Mouse (Mus musculus): ENCODE measurements at regions not wholly inside any gene's neighbourhood (a gene's known extent, or its start where the extent isn't known, plus 50 kb on each side); places are given as distances from the start of the nearest gene placed in this dataset.

GRCm38 (mm10) chr10:25857954-25858616 lies 220.0 kb upstream of the Gm9767 start:
- DNase-seq (ENCODE audit: low read depth, low spot score) = no peak

DNA sequence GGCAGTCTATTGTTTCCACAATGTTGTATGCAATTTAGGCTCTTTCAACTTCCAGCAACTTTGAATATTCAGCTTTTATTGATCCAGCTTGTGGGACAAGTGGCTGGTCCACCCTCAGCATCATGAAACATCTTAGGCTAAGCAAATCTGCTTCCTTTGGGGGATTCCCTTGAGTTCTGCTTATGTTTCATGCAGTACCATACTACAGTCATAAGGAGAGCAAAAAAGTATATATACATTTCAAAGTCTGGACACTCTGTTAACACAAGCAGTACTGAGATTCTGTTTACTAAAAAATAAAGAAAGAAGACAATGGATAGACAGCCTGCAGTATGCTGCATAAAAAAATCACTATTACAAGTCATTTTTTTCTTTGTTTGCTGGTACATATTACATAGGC lies 233.7 kb upstream of the Gm9767 start:
- DNase-seq (ENCODE audit: low read depth, low spot score) = no peak

- no peak for DNase-seq (ENCODE audit: low read depth, low spot score)
Measured at GRCm38 (mm10) chr10:25829275-25829674, 248.8 kb upstream of the Gm9767 start.

GRCm38 (mm10) chr10:25804223-25804622 lies 268.2 kb upstream of the Smlr1 start:
- no peak for DNase-seq (ENCODE audit: low read depth, low spot score)

- no peak for DNase-seq (ENCODE audit: low read depth, low spot score)
Measured at GRCm38 (mm10) chr10:25801499-25801898, 265.4 kb upstream of the Smlr1 start.

GRCm38 (mm10) chr10:25798881-25799280 lies 262.8 kb upstream of the Smlr1 start:
- no peak for DNase-seq (ENCODE audit: low read depth, low spot score)

DNA sequence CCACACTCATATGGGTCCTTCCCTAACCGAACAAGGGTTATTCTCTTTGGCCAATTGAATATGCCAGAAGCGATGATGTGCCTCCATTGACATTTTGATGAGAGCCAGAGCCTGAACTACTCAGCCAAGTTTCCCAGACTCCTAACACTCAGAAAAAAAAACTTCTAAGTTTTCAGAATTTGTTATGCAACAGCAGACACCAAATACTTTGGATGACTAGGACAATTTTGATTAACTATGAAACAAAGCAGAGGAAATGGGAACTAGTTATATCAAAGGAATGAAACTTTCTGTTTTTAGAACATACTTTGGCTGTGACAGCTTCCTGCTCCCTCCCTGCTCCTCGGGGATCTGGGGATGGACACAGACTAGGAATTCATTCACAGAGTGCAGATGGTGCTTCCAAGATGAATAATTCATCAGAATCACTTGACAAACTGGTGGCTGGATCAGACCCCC lies 254.3 kb upstream of the Smlr1 start:
- no peak for DNase-seq (ENCODE audit: low read depth, low spot score)

GRCm38 (mm10) chr10:25788660-25789059 lies 252.6 kb upstream of the Smlr1 start:
- no peak for DNase-seq (ENCODE audit: low read depth, low spot score)

DNA sequence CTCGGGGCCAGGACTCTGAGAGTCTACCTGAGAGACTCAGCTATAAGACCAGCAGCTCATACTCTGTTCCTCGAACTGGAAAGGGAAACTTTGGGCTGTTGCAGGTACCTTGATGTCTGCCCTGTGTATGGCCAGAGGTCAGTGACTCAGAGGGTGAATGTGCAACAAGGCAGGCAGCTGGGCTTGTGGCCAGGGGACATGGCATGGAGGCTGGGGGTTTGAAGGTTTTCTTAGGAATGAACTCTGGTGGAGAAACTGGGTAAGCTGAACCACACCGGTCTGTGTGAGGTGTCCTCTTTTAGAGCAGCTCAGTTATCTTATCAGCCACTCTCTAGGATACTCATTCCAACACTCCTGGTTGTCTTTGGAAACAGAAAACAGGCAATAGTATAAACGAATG lies 251.9 kb upstream of the Smlr1 start:
- DNase-seq (ENCODE audit: low read depth, low spot score) = no peak

DNA sequence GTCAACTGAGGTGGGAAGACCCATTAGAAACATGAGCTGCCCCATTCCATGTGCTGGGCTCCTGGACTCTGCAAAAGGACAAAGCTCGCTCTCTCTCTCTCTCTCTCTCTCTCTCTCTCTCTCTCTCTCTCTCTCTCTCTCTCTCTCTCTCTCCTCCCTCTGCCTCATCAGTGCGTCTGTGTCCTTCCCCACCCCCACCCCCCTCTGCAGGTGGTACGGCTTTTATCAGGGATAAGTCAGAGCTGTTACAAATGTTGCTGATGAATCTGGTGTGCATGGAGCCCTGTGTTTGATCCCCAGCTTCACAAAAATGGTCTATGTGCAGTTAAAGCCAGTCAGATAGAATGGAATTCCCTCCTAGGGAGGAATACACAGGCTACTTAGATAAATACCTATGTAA lies 247.8 kb upstream of the Smlr1 start:
- DNase-seq (ENCODE audit: low read depth, low spot score) = peak; percentile 27

DNA sequence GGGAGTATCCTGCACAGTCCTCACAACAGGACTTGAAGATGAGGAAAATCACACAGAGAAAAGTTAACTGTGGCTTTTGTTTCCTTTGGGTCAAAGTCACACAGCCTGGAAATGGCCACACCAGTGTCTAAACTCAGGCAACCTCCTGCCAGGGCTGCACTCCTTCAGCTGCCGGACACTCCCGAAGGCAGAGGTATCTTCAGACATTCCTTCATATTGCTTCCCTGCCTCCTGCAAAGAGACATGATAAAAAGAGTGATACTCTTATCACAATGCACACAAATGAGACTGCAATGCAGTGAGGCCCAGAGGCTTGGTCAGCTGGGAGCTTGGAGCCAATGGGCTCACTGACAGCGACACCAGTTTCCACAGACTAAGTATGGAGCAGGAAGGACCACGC lies 243.4 kb upstream of the Smlr1 start:
- DNase-seq (ENCODE audit: low read depth, low spot score) = no peak

DNA sequence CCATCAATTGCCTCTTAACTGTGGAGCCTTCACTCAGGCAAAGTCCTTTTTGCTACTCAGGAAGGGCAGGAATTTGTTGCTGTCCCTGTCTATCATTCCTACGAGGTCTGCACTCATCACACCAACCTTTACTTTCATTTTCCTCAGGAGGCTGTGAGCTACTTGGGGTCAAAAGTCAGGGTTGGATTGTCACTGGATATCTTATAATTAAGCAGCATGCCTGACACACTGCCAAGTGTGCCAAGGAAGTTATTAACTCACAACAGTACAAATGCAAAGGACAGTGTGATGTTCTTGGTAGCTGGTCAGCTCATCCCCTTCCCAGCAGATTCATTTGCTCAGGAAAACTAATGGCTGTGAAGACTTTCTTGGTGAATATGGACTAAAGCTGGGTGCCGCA lies 241.7 kb upstream of the Smlr1 start:
- no peak for DNase-seq (ENCODE audit: low read depth, low spot score)

- DNase-seq (ENCODE audit: low read depth, low spot score) = no peak
Measured at GRCm38 (mm10) chr10:25776697-25777096, 240.6 kb upstream of the Smlr1 start.

GRCm38 (mm10) chr10:25770051-25770450 lies 234.0 kb upstream of the Smlr1 start:
- no peak for DNase-seq (ENCODE audit: low read depth, low spot score)

DNA sequence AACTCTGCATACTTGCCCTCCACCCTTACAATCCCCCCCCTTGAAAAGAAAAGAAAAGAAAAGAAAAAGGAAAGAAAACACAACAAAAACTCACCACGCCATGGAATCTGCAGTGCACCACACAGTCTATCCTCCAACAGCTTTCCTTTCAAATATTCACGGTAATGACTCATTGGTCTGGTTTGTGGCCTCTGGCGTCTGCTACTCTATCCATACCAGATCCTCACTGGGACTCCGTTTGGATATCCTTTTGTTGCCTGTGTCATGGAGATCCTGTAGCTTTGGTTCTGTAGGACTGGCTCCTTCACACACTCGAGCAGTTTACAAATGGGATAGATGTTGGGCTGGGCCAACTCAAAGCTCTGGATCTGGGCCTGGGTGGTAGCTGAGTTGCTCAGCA lies 232.4 kb upstream of the Smlr1 start:
- no peak for DNase-seq (ENCODE audit: low read depth, low spot score)

- DNase-seq (ENCODE audit: low read depth, low spot score) = no peak
Measured at GRCm38 (mm10) chr10:25754300-25754699, 218.2 kb upstream of the Smlr1 start.

DNA sequence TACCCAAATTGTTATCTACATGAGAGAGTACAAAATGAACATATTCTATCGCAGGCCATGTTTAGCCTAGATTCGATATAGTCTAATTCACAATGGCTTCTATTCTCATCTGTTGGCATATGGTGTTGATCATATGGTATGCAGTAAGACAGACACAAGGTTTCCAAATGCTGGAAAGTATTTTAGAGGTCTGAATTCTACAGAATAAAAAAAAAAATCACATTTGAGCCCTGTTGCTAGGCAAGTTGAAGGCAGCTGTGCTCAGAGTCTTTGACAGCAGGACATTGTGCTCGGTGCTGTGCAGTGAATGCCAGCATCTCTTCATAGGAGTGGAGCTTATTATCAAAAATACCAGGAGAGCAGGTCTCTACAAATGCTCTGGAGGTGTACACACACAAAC lies 206.6 kb upstream of the Smlr1 start:
- DNase-seq (ENCODE audit: low read depth, low spot score) = no peak

DNA sequence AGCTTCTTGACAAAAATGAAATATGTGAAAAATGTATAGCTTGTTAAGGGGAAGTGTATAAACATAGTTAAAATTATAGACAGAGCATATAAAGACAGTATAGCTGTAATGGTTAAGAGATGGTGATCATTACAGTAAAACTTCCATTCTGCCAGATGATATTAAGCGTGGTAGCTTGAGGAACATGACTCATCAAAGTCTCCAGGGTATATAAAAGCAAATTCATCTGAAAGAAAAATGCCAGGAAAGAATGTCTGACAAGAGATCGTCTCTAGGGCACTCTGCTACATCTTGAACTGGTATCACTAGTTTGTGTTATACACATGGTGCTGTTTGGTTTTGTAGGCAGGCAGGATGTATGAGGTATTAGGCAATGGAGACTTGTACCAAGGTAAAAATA lies 204.9 kb upstream of the Smlr1 start:
- no peak for DNase-seq (ENCODE audit: low read depth, low spot score)

GRCm38 (mm10) chr10:25730470-25730869 lies 194.4 kb upstream of the Smlr1 start:
- no peak for DNase-seq (ENCODE audit: low read depth, low spot score)

DNA sequence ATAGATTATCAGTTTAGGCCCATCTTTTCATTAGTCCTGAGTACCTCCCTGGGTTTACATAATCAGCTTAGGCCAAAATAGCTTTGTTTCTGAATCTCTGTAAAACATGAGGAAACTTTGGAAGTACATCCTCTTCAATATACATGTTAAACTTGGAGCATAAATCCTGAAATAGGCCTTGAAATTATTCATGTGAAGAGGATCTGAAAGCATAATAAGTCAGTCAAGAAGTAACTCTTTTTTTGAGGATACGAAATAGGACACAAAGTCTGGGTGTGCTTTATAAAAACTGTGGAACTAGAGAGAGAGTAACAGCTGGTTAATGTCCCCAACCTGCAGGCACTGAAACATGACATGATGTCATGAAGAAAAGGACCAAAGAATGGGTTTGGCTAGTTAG lies 187.9 kb upstream of the Smlr1 start:
- no peak for DNase-seq (ENCODE audit: low read depth, low spot score)

DNA sequence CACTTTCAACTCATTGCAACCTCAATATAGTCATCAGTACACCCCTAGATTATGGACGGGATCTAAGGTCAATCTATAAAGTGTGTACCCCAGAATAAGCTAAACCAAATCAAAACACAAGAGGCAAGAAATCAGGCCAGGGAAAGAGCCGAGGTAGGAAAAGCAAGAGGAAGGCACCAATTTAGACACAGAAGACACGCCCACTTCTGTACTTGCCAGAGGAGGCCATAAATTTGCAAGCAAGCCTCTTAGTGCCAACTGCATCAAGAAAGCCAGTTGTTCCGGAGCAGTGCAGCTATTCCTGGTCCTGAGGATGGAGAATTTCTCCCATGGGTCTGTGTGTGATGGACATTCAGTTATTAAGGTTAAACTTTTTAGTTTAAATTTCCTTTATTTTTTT lies 179.7 kb upstream of the Smlr1 start:
- DNase-seq (ENCODE audit: low read depth, low spot score) = no peak

GRCm38 (mm10) chr10:25714636-25715035 lies 178.6 kb upstream of the Smlr1 start:
- DNase-seq (ENCODE audit: low read depth, low spot score) = no peak

DNA sequence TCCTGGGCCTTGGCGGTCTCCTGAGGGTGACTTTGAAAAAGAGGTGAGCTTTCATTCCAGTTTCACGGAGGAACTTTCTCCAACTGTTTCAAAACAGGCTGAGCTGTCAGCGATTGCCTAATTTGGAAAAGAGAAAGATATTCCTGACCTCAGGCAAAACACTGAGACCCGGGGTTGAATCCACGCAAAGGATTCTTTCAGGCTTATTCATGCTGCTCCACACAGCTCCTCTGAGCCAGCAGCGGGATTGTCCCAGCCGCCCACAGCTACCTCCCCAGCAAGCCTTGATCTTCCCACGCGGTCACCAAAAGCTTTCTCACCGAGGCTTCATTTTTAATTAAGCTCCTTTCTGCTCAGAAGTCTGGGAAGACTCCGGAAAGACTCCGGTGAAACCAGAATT lies 178.0 kb upstream of the Smlr1 start:
- DNase-seq (ENCODE audit: low read depth, low spot score) = no peak

- DNase-seq (ENCODE audit: low read depth, low spot score) = peak; percentile 52
Measured at GRCm38 (mm10) chr10:25707951-25708350, 171.9 kb upstream of the Smlr1 start.
